Mouse (Mus musculus) ES-E14 (cell line): ENCODE results near the gene Tbx22. TPM values are rescaled to one million over a fixed set of nuclear protein-coding genes. Genes with fewer than 3 reads are reported as not detected.

Experiments
- DNase-seq: peaks from one replicate; pipeline ENCODE4 v3.0.0-alpha.2; 2013; ENCODE audit warnings: low read depth, low spot score
- H3K27ac ChIP-seq: 2 replicates; pipeline ENCODE4 v1.5.1; 2012; ENCODE audit warnings: low read depth, mild to moderate bottlenecking, low read length, moderate library complexity, mixed read lengths; ENCODE audit not compliant: poor library complexity, insufficient read depth, severe bottlenecking
- H3K36me3 ChIP-seq: 2 replicates; pipeline ENCODE4 v1.6.1; 2012; ENCODE audit warnings: mild to moderate bottlenecking, low read length, moderate library complexity, mixed read lengths; ENCODE audit not compliant: control insufficient read depth, poor library complexity, insufficient read depth, severe bottlenecking
- H3K4me1 ChIP-seq, 2 experiments: fragments of 150-350 bp in 1 of 2; sonication (generic) in 1 of 2; 2 replicates each; pipeline ENCODE4 v1.6.1; 2012; ENCODE audit warnings: low read length in 2 of 2, mild to moderate bottlenecking in 1 of 2, mixed read lengths in 1 of 2; ENCODE audit not compliant: control insufficient read depth in 2 of 2, insufficient read depth in 2 of 2, poor library complexity in 1 of 2
- H3K4me3 ChIP-seq, 2 experiments: fragments of 150-350 bp in 1 of 2; sonication (generic) in 1 of 2; 2 replicates each; pipeline ENCODE4 v1.5.1; 2012; ENCODE audit warnings: low read length in 2 of 2, low read depth in 1 of 2, mild to moderate bottlenecking in 1 of 2, mixed read lengths in 1 of 2; ENCODE audit not compliant: insufficient read depth in 1 of 2, poor library complexity in 1 of 2, severe bottlenecking in 1 of 2
- H3K9ac ChIP-seq: 2 replicates; pipeline ENCODE4 v1.6.1; 2012; ENCODE audit warnings: low read depth, mild to moderate bottlenecking, low read length, mixed read lengths; ENCODE audit not compliant: poor library complexity, insufficient read depth, severe bottlenecking
- H3K9me3 ChIP-seq: fragments of 150-350 bp; sonication (generic); 2 replicates; pipeline ENCODE4 v1.6.1; 2012; ENCODE audit warnings: low read depth, mild to moderate bottlenecking, low read length; ENCODE audit not compliant: control insufficient read depth, insufficient read depth
- CHD2 ChIP-seq: IDR thresholded peaks from 2 replicates; pipeline ENCODE4 v1.6.1; 2014; ENCODE audit warnings: mild to moderate bottlenecking, low read depth, low read length, inconsistent platforms
- HCFC1 ChIP-seq: IDR thresholded peaks from 2 replicates; pipeline ENCODE4 v1.6.1; 2012; ENCODE audit warnings: low read length, inconsistent platforms, borderline replicate concordance; ENCODE audit not compliant: insufficient read depth
- MAFK ChIP-seq: IDR thresholded peaks from 2 replicates; pipeline ENCODE4 v1.6.1; 2014; ENCODE audit warnings: mild to moderate bottlenecking, low read depth, low read length, inconsistent platforms; ENCODE audit not compliant: insufficient read depth
- ZC3H11A ChIP-seq: IDR thresholded peaks from 2 replicates; pipeline ENCODE4 v1.6.1; 2012; ENCODE audit warnings: low read depth, mild to moderate bottlenecking, inconsistent platforms, low read length, borderline replicate concordance
- ZNF384 ChIP-seq: IDR thresholded peaks from 2 replicates; pipeline ENCODE4 v1.6.1; 2012; ENCODE audit warnings: low read depth, low read length, inconsistent platforms
- in situ Hi-C, 2 experiments: fragments of 600-800 bp; cut with MboI; formaldehyde crosslinking; loops; one replicate each; pipeline ENCODE4 v1.15.1; 2025; ENCODE audit warnings: low sequenced_read_pairs in 2 of 2, inconsistent platforms in 1 of 2; ENCODE audit not compliant: unreplicated experiment in 2 of 2
- total RNA-seq: library from RNA; depleted of rRNA; stranded (reverse); fragments of 300-350 nt; gene quantifications from 2 replicates; pipeline ENCODE4 v1.2.3, GENCODE M21; 2012; rRNA removed

The Tbx22 gene
- total RNA-seq = 0.37 TPM in 1 of 2 replicates, not detected in the other

DNA sequence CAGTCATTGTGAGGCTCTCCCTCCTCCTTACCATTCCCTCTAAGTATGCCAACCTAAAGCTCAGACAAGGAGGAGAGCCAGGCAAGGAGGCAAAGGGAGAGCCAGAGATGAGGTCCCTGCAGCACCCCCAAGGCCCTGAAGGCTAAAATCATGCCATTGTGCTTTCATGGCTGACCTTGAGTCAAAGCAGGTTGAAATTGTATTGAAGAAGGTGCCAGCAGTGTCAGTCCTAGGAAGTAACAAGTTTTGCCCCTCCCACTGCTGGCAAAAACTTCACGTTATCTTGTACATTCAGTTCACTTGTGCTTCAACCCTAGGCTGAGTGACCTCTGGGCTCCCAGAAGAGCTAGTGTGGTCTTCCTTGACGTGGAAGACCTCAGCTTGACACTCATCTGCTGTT is at the start of gene Tbx22:
Gene Tbx22, plus strand, starts transcription at position 301 of the 400 bp plus-strand sequence.
- no peaks in the 10 kb centered on the region for H3K9me3 ChIP-seq
- no peak within 1 kb of the TSS for H3K9ac ChIP-seq
- H3K27ac ChIP-seq = no peak within 1 kb of the TSS
- H3K4me1 ChIP-seq = no peaks in the 10 kb centered on the region
- no peaks in the 10 kb centered on the region for H3K36me3 ChIP-seq
- in situ Hi-C loops = no loop called here
- DNase-seq = no peak
- no peak within 1 kb of the TSS for H3K4me3 ChIP-seq
- TF ChIP-seq ZC3H11A = no peak
- no peak for TF ChIP-seq CHD2
- no peak for TF ChIP-seq MAFK
- TF ChIP-seq HCFC1 = no peak
- no peak for TF ChIP-seq ZNF384

DNA sequence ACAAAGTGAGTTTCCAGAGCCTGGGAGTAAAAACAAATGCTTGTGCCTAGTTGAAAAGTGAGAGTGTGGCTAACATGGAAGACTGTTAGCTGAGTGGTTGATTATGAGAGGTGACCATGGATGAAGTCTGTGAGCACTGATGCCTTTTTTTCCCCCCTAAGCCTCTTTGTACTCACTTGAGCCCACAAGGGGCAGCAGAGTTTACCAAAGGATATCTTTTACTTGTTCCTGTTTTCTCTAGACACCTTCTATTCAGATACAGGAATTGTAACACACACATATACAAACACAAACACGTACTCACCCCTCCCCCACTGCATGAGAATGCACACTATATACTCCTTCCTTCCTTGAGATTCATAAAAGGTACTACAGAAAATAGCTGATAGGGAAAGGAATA is 913 bp downstream of the Tbx22 start:
- H3K9ac ChIP-seq = no peak overlapping the region
- no peak for TF ChIP-seq MAFK
- no peak for TF ChIP-seq HCFC1
- TF ChIP-seq ZNF384 = no peak
- TF ChIP-seq ZC3H11A = no peak
- TF ChIP-seq CHD2 = no peak
- H3K4me3 ChIP-seq = no peak overlapping the region
- H3K27ac ChIP-seq = no peak overlapping the region
- H3K4me1 ChIP-seq = no peaks in the 10 kb centered on the region
- in situ Hi-C loops = no loop called here
- no peaks in the 10 kb centered on the region for H3K9me3 ChIP-seq
- no peak for DNase-seq
- no peaks in the 10 kb centered on the region for H3K36me3 ChIP-seq

DNA sequence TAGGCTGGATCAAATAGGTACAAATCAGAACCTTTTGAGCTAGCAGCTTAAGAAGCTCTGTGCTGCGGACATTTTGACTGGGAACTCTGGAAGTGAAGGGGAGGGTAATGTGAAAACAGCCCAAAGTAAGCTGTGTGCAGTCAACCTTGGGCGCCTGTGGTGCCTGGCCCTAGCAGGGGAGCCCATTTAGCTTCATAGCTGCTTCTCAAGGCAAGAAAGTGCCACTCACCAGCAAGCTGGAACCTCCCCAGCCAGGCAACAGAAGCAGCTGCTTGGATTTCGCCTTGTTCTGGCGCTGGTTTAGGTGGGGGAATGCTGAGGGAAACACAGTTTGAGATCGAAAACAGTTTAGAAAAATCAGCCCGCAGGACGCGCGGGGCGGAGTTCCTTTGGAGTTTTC is 11.4 kb downstream of the Tbx22 start:
- Histone ChIP-seq H3K27ac (no peak overlapping the region), H3K4me1 (no peaks in the 10 kb centered on the region), H3K9me3 (no peaks in the 10 kb centered on the region), H3K4me3 (no peak overlapping the region), H3K36me3 (no peaks in the 10 kb centered on the region), H3K9ac (no peak overlapping the region; the same call in 1 of the 2 replicates)
- TF ChIP-seq HCFC1 = no peak
- TF ChIP-seq ZNF384 = no peak
- no peak for TF ChIP-seq CHD2
- no peak for TF ChIP-seq ZC3H11A
- no peak for TF ChIP-seq MAFK
- DNase-seq = no peak
- in situ Hi-C loops = no loop called here

DNA sequence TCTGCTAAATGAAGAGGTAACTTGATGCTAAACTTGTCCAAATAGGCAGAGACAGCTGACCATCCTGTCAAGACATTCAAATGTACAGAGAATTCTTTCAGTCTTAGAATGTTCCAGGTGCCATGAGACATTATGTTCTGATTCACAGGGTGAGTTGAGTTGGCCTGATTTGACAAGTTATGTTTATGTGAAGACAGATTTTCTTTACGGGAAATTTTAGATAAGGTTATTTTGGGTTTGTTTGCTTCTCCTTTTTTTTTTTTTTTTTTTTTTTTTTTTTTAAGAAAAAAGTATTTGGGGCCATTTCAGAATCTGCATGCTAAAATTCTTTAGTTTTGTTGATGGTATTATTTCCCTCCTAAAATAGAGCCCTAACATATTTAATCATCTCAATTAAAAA is 40.8 kb downstream of the Tbx22 start:
- no peak for DNase-seq
- Histone ChIP-seq H3K4me3 (no peak overlapping the region), H3K9me3 (no peaks in the 10 kb centered on the region), H3K36me3 (no peaks in the 10 kb centered on the region), H3K27ac (no peak overlapping the region), H3K9ac (no peak overlapping the region), H3K4me1 (no peaks in the 10 kb centered on the region)
- in situ Hi-C loops = no loop called here
- TF ChIP-seq ZC3H11A = no peak
- no peak for TF ChIP-seq ZNF384
- no peak for TF ChIP-seq MAFK
- TF ChIP-seq HCFC1 = no peak
- no peak for TF ChIP-seq CHD2

DNA sequence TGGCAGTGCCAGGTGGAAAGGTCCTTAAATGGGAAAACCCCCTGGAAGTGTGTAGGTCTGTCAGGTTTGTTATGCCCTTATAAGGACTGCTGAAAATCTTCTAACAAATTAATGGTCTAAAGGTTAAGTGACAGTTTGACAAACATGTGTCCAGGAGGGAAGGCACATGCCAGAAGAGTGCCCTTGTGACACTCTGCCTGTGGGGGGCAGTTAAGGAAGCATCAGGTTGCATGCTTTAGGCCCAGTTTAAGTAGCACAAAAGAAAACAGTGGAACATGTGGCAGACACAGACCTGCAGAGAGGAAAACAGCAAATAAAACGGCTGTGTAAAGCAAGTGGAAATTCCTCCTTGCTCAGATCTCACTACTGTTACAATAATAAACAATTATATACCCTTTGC is 55.8 kb downstream of the Tbx22 start:
- Histone ChIP-seq H3K4me3 (no peak overlapping the region), H3K9ac (no peak overlapping the region), H3K4me1 (no peaks in the 10 kb centered on the region), H3K9me3 (no peaks in the 10 kb centered on the region), H3K27ac (no peak overlapping the region), H3K36me3 (no peaks in the 10 kb centered on the region)
- DNase-seq = no peak
- in situ Hi-C loops = no loop called here
- TF ChIP-seq ZC3H11A (no peak), ZNF384 (no peak), CHD2 (no peak), MAFK (no peak), HCFC1 (no peak)

Other genes starting within 250 kb of the Tbx22 start
- gene Tent5d, start 124.6 kb downstream of the Tbx22 start, total RNA-seq = 0.21 and 0.49 TPM in 2 replicates
- 2.2 and 2.8 TPM in 2 replicates for gene 2610002M06Rik, start 148.4 kb downstream of the Tbx22 start, total RNA-seq